Mouse (Mus musculus): ENCODE measurements at regions not wholly inside any gene's neighbourhood (a gene's known extent, or its start where the extent isn't known, plus 50 kb on each side); places are given as distances from the start of the nearest gene placed in this dataset.
A peak's percentile ranks its signal among the peaks of the same experiment; 100 is the strongest.

GRCm38 (mm10) chr3:5467777-5468176, 282.8 kb upstream of the Gm8797 start:
- no peak for DNase-seq

- DNase-seq: peak; percentile 5 to 28
Observed at GRCm38 (mm10) chr3:5497756-5498155, 252.8 kb upstream of the Gm8797 start.
